Mouse (Mus musculus): ENCODE data around the gene Sema3c.

- TF ChIP-seq POLR2A (IDR thresholded peaks at IDR 0.05; ENCODE audit: extremely low read depth, insufficient read depth, low read length) = no peak
- TF ChIP-seq CTCF (IDR thresholded peaks at IDR 0.05; ENCODE audit: low read depth, low read length) = no peak
Observed at GRCm38 (mm10) chr5:17724031-17724430, 149.9 kb downstream of the Sema3c start.
